Mouse (Mus musculus): ENCODE data around the gene Pkmyt1.

Gene Pkmyt1

GRCm38 (mm10) chr17:23700079-23700478 is 26.1 kb upstream of the Pkmyt1 start:
- H3K27me3 ChIP-seq (ENCODE audit: control insufficient read depth, insufficient read depth, low read length, poor library complexity, severe bottlenecking) = no peaks in the 10 kb centered on the region
- peak; percentile 83 for DNase-seq (ENCODE audit: low read depth, low spot score)

GRCm38 (mm10) chr17:23703301-23703700 is 22.8 kb upstream of the Pkmyt1 start:
- Histone ChIP-seq H3K27me3 (ENCODE audit: control insufficient read depth, insufficient read depth, low read length, poor library complexity, severe bottlenecking) (no peaks in the 10 kb centered on the region), H3K36me3 (ENCODE audit: control insufficient read depth, insufficient read depth, low read length, poor library complexity, severe bottlenecking) (no peaks in the 10 kb centered on the region)
- DNase-seq (ENCODE audit: low read depth, low spot score) = no peak

More at GRCm38 (mm10) chr17:23700079-23700478, 26.1 kb upstream of the Pkmyt1 start:
- H3K36me3 ChIP-seq (ENCODE audit: control insufficient read depth, insufficient read depth, low read length, poor library complexity, severe bottlenecking) = no peaks in the 10 kb centered on the region

- DNase-seq (ENCODE audit: low read depth, low spot score) = no peak
- Histone ChIP-seq H3K36me3 (ENCODE audit: control insufficient read depth, insufficient read depth, low read length, poor library complexity, severe bottlenecking) (no peaks in the 10 kb centered on the region), H3K27me3 (ENCODE audit: control insufficient read depth, insufficient read depth, low read length, poor library complexity, severe bottlenecking) (no peaks in the 10 kb centered on the region)
Measured at GRCm38 (mm10) chr17:23704741-23705140, 21.4 kb upstream of the Pkmyt1 start.

GRCm38 (mm10) chr17:23705525-23706104 is 20.5 kb upstream of the Pkmyt1 start:
- H3K27me3 ChIP-seq (ENCODE audit: control insufficient read depth, insufficient read depth, low read length, poor library complexity, severe bottlenecking) = no peaks in the 10 kb centered on the region
- no peak for DNase-seq (ENCODE audit: low read depth, low spot score)
- no peaks in the 10 kb centered on the region for H3K36me3 ChIP-seq (ENCODE audit: control insufficient read depth, insufficient read depth, low read length, poor library complexity, severe bottlenecking)

GRCm38 (mm10) chr17:23706212-23706611 is 19.9 kb upstream of the Pkmyt1 start:
- peak; percentile 85 for DNase-seq (ENCODE audit: low read depth, low spot score)
- Histone ChIP-seq H3K36me3 (ENCODE audit: control insufficient read depth, insufficient read depth, low read length, poor library complexity, severe bottlenecking) (no peaks in the 10 kb centered on the region), H3K27me3 (ENCODE audit: control insufficient read depth, insufficient read depth, low read length, poor library complexity, severe bottlenecking) (no peaks in the 10 kb centered on the region)

GRCm38 (mm10) chr17:23717003-23717402 is 9.1 kb upstream of the Pkmyt1 start:
- no peaks in the 10 kb centered on the region for H3K27me3 ChIP-seq (ENCODE audit: control insufficient read depth, insufficient read depth, low read length, poor library complexity, severe bottlenecking)
- no peaks in the 10 kb centered on the region for H3K36me3 ChIP-seq (ENCODE audit: control insufficient read depth, insufficient read depth, low read length, poor library complexity, severe bottlenecking)
- no peak for DNase-seq (ENCODE audit: low read depth, low spot score)

- Histone ChIP-seq H3K27me3 (ENCODE audit: control insufficient read depth, insufficient read depth, low read length, poor library complexity, severe bottlenecking) (no peaks in the 10 kb centered on the region), H3K36me3 (ENCODE audit: control insufficient read depth, insufficient read depth, low read length, poor library complexity, severe bottlenecking) (no peaks in the 10 kb centered on the region; the same call in 1 of the 2 replicates)
- DNase-seq (ENCODE audit: low read depth, low spot score) = no peak
Measured at GRCm38 (mm10) chr17:23719455-23719854, 6.7 kb upstream of the Pkmyt1 start.

- no peaks in the 10 kb centered on the region for H3K27me3 ChIP-seq (ENCODE audit: control insufficient read depth, insufficient read depth, low read length, poor library complexity, severe bottlenecking)
- no peak for DNase-seq (ENCODE audit: low read depth, low spot score)
- H3K36me3 ChIP-seq (ENCODE audit: control insufficient read depth, insufficient read depth, low read length, poor library complexity, severe bottlenecking) = no peaks in the 10 kb centered on the region; the same call in 1 of the 2 replicates
Measured at GRCm38 (mm10) chr17:23721886-23722285, 4.2 kb upstream of the Pkmyt1 start.

GRCm38 (mm10) chr17:23722376-23723125 is 3.6 kb upstream of the Pkmyt1 start, which contains the start of gene 1520401A03Rik:
1520401A03Rik (minus strand) TSS chr17:23722783.
- Histone ChIP-seq H3K27me3 (ENCODE audit: control insufficient read depth, insufficient read depth, low read length, poor library complexity, severe bottlenecking) (no peaks in the 10 kb centered on the region), H3K36me3 (ENCODE audit: control insufficient read depth, insufficient read depth, low read length, poor library complexity, severe bottlenecking) (no peaks in the 10 kb centered on the region; the same call in 1 of the 2 replicates)
- no peak for DNase-seq (ENCODE audit: low read depth, low spot score)

- H3K27me3 ChIP-seq (ENCODE audit: control insufficient read depth, insufficient read depth, low read length, poor library complexity, severe bottlenecking) = no peaks in the 10 kb centered on the region
- no peaks in the 10 kb centered on the region; the same call in 1 of the 2 replicates for H3K36me3 ChIP-seq (ENCODE audit: control insufficient read depth, insufficient read depth, low read length, poor library complexity, severe bottlenecking)
- no peak for DNase-seq (ENCODE audit: low read depth, low spot score)
Measured at GRCm38 (mm10) chr17:23725477-23725876, 659 bp upstream of the Pkmyt1 start.

- H3K36me3 ChIP-seq (ENCODE audit: control insufficient read depth, insufficient read depth, low read length, poor library complexity, severe bottlenecking) = peaks cover 1% of the 10 kb centered on the region
- H3K27me3 ChIP-seq (ENCODE audit: control insufficient read depth, insufficient read depth, low read length, poor library complexity, severe bottlenecking) = peaks cover 1% of the 10 kb centered on the region; the same call in 1 of the 2 replicates
- DNase-seq (ENCODE audit: low read depth, low spot score) = peak; percentile 50
Measured at GRCm38 (mm10) chr17:23726758-23727142, 614 bp downstream of the Pkmyt1 start.

- no peak for DNase-seq (ENCODE audit: low read depth, low spot score)
- peaks cover 1% of the 10 kb centered on the region; the same call in 1 of the 2 replicates for H3K27me3 ChIP-seq (ENCODE audit: control insufficient read depth, insufficient read depth, low read length, poor library complexity, severe bottlenecking)
Measured at GRCm38 (mm10) chr17:23730441-23730840, 4.3 kb downstream of the Pkmyt1 start.

GRCm38 (mm10) chr17:23734341-23734740 is 8.2 kb downstream of the Pkmyt1 start:
- Histone ChIP-seq H3K36me3 (ENCODE audit: control insufficient read depth, insufficient read depth, low read length, poor library complexity, severe bottlenecking) (peaks cover 1% of the 10 kb centered on the region), H3K27me3 (ENCODE audit: control insufficient read depth, insufficient read depth, low read length, poor library complexity, severe bottlenecking) (peaks cover 1% of the 10 kb centered on the region; the same call in 1 of the 2 replicates)
- no peak for DNase-seq (ENCODE audit: low read depth, low spot score)

More at GRCm38 (mm10) chr17:23730441-23730840, 4.3 kb downstream of the Pkmyt1 start:
- H3K36me3 ChIP-seq (ENCODE audit: control insufficient read depth, insufficient read depth, low read length, poor library complexity, severe bottlenecking) = peaks cover 1% of the 10 kb centered on the region

- Histone ChIP-seq H3K36me3 (ENCODE audit: control insufficient read depth, insufficient read depth, low read length, poor library complexity, severe bottlenecking) (no peaks in the 10 kb centered on the region), H3K27me3 (ENCODE audit: control insufficient read depth, insufficient read depth, low read length, poor library complexity, severe bottlenecking) (no peaks in the 10 kb centered on the region)
- no peak for DNase-seq (ENCODE audit: low read depth, low spot score)
Measured at GRCm38 (mm10) chr17:23737493-23738445, 11.6 kb downstream of the Pkmyt1 start.
